Mouse (Mus musculus): ENCODE measurements around the gene Casp7. TPM values are rescaled to one million over a fixed set of nuclear protein-coding genes. Genes with fewer than 3 reads are reported as not detected.

Gene Casp7
- polyA plus RNA-seq, 1 experiment from 2014 or later: 26.4 TPM

Other genes starting within 250 kb of the Casp7 start
- 56.3 and 65.6 TPM in 2 replicates for gene Habp2, start 110.0 kb upstream of the Casp7 start, polyA plus RNA-seq (2014; fragmentation: Nextera tagmentation; extraction: Ambion mirVana)
- 0.09 and 0.14 TPM in 2 replicates for gene Nrap, start 7.1 kb upstream of the Casp7 start, polyA plus RNA-seq (2014; fragmentation: Nextera tagmentation; extraction: Ambion mirVana)
- not detected in 2 replicates for gene Plekhs1, start 64.5 kb downstream of the Casp7 start, polyA plus RNA-seq (2014; fragmentation: Nextera tagmentation; extraction: Ambion mirVana)
- gene Dclre1a, start 151.1 kb downstream of the Casp7 start, polyA plus RNA-seq (2014; fragmentation: Nextera tagmentation; extraction: Ambion mirVana): 25.7 and 29.2 TPM in 2 replicates
- 14.1 and 15.5 TPM in 2 replicates for gene Nhlrc2, start 151.1 kb downstream of the Casp7 start, polyA plus RNA-seq (2014; fragmentation: Nextera tagmentation; extraction: Ambion mirVana)